Mouse (Mus musculus): ENCODE data around the gene Setd1b.

DNA sequence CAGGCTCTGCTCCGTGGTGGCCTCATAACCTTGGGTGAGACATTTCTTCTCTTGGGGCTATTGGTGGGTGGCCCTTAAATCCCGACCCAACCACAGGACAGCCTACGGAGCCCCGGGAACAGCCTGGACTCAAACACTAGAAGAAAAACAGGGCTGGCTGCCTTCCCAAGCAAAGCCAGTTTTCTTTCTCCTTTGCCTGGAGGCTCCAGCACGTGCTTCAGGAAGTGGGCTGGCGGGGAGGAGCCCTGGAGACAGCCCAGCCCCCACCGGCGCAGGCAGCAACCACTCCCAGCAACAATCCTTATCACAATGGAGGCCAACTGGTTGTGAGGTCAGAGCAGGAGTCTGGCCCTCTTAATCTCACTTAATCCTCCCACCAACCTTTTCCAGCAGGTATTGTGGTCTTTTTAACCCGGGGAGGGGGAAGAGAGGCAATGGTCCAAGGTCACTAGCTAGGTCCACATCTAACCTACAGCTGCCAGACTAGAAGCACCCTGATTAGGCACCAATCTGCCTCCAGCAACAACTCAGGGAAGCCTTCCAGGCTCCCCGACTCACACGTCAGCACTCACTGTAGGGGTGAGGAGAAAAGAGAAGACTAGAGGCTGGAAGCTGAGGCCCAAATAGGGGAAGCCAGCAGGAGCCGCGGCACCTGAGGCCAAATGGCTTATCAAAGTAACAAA lies 5.5 kb upstream of the Setd1b start:
- TF ChIP-seq CTCF (IDR thresholded peaks at IDR 0.05; ENCODE audit: borderline replicate concordance, insufficient read depth, low read depth, low read length) = no peak
- no peak for TF ChIP-seq POLR2A (IDR thresholded peaks at IDR 0.05; ENCODE audit: borderline replicate concordance, insufficient read depth, low read length)

Data from cerebellum, adult 2 months (tissue).